38 mouse cellular contexts compared by ENCODE assay signal in genomic region chr5:145805796-145806195, GRCm38 (mm10). TPM values are rescaled to one million over a fixed set of nuclear protein-coding genes. Genes with fewer than 3 reads are reported as not detected.
"Had no signal": no experiment of that assay in that cellular context is flagged by ENCODE, and none has a peak within 500 bp of the region (broad histone marks: within the 10 kb centered on the region; RNA-seq: fewer than 3 reads in every experiment).

TSS of gene Cyp3a44 (minus strand) at chr5:145805874.

RNA-seq across cellular contexts. Expression of gene Cyp3a44, which starts in this region (rescaled TPM):
- total RNA-seq: left cerebral cortex, adult 2 months; left cerebral cortex, adult 8-10 months; left cerebral cortex, postnatal 10 days; left cerebral cortex, postnatal 14 days; left cerebral cortex, postnatal 25 days; left cerebral cortex, postnatal 36 days; left cerebral cortex, postnatal 4 days; megakaryocyte progenitor cell, adult 5-6 weeks; megakaryocyte, adult 5-6 weeks; megakaryocyte-erythroid progenitor cell, adult 5-6 weeks; midbrain, postnatal 0 days; monocyte, adult 5-6 weeks had no signal
- polyA plus RNA-seq: limb, embryonic 10.5 days; limb, embryonic 11.5 days; limb, embryonic 12.5 days; limb, embryonic 13.5 days; limb, embryonic 14.5 days; limb, embryonic 15.5 days; liver, embryonic 11.5 days; liver, embryonic 12.5 days; liver, embryonic 13.5 days; liver, embryonic 14.5 days; lung, adult 2 months; lung, embryonic 14.5 days; lung, embryonic 15.5 days; lung, embryonic 16.5 days; lung, postnatal 0 days; macrophage; midbrain, embryonic 10.5 days; midbrain, embryonic 11.5 days; midbrain, embryonic 12.5 days; midbrain, embryonic 13.5 days; midbrain, embryonic 14.5 days; midbrain, embryonic 15.5 days; midbrain, embryonic 16.5 days; midbrain, postnatal 0 days; myocyte; neural tube, embryonic 11.5 days; neural tube, embryonic 12.5 days had no signal
